Mouse (Mus musculus) kidney, embryonic 15.5 days (tissue): ENCODE measurements at regions not wholly inside any gene's neighbourhood (a gene's known extent, or its start where the extent isn't known, plus 50 kb on each side); places are given as distances from the start of the nearest gene placed in this dataset.

ENCODE experiments used
- ATAC-seq: fragments of 200-750 bp; cut with Nextera tagmentation; replicated peaks from 2 replicates; pipeline ENCODE4 v1.8.0; 2017; ENCODE audit warnings: moderate TSS enrichment; ENCODE audit not compliant: low FRiP score
- H3K27ac ChIP-seq: fragments of 300-500 bp; sonication (generic); 2 replicates; pipeline ENCODE4 v1.5.1; 2015; ENCODE audit warnings: mild to moderate bottlenecking, inconsistent platforms
- H3K27me3 ChIP-seq: fragments of 300-500 bp; sonication (generic); 2 replicates; pipeline ENCODE4 v1.6.1; 2015; ENCODE audit warnings: inconsistent platforms
- H3K36me3 ChIP-seq: fragments of 300-500 bp; sonication (generic); 2 replicates; pipeline ENCODE4 v1.6.1; 2015; ENCODE audit warnings: inconsistent platforms
- H3K4me1 ChIP-seq: fragments of 300-500 bp; sonication (generic); 2 replicates; pipeline ENCODE4 v1.6.1; 2015; ENCODE audit warnings: inconsistent platforms
- H3K4me2 ChIP-seq: fragments of 300-500 bp; sonication (generic); 2 replicates; pipeline ENCODE4 v1.6.1; 2015; ENCODE audit warnings: moderate library complexity, mild to moderate bottlenecking, inconsistent platforms
- H3K4me3 ChIP-seq: fragments of 300-500 bp; sonication (generic); replicated peaks from 2 replicates; pipeline ENCODE4 v1.5.1; 2015; ENCODE audit warnings: mild to moderate bottlenecking, inconsistent platforms
- H3K9ac ChIP-seq: fragments of 300-500 bp; sonication (generic); 2 replicates; pipeline ENCODE4 v1.6.1; 2015; ENCODE audit warnings: mild to moderate bottlenecking, inconsistent platforms
- H3K9me3 ChIP-seq: fragments of 300-500 bp; sonication (generic); replicated peaks from 2 replicates; pipeline ENCODE4 v1.6.1; 2016; ENCODE audit warnings: inconsistent platforms
- WGBS: fragments of 180-500 bp; shearing (Covaris S2); methylation state at CpG from one replicate; pipeline ENCODE4 v1.1.7; 2015; ENCODE audit warnings: mixed read lengths; 5-methylcytosine and 5-hydroxymethylcytosine counted together

DNA sequence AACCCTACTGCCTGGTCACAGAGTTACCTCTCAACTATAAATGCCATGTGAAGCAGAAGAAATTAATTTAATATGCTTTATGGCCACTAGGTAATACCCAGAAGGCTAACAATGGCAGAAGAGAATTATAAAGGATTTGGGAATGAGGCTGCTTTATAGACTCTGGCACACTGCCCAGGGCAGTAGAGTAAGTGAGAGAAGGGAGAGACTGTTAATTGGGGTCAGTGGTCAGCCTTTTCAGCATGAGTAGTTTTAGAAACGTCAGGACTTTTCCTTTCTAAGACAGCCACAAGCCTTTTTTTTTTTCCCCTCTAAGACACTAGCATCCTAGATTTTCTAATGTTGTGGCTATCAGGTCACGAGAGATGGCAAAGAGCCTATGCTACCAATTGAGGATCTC is 136.6 kb downstream of the Kcna5 start:
- Histone ChIP-seq H3K27me3 (peaks cover 25% of the 10 kb centered on the region; the same call in 1 of the 2 replicates), H3K9ac (no peak overlapping the region), H3K36me3 (no peaks in the 10 kb centered on the region), H3K4me1 (peaks cover 33% of the 10 kb centered on the region), H3K27ac (peak overlapping the region; percentile 22), H3K9me3 (no peaks in the 10 kb centered on the region), H3K4me2 (no peak overlapping the region), H3K4me3 (no peak overlapping the region)
- 0 out of 2 replicates have a peak, but pooled peaks have one; percentile 27 for ATAC-seq
- WGBS, result 11% methylated on average over 2 of the region's 2 CpGs

DNA sequence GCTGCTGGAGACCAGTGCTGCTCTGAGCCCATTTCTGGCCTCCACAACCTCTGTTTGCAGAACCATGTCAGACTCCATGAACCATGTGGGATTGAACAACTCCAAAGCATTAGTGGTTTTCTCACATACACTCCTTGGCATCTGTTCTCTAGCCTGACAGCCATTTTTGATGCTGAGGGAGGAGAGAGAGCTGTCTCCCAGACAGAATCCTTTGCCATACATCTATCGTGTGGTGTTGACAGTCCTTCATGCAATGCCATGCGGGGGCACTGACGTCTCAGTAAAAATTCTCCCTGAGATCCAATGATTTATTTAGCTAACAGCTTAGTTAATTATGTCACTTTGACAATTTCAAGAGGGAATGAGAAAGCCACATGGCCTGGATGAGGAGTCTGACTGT is 140.2 kb downstream of the Kcna5 start:
- H3K9me3 ChIP-seq, result no peaks in the 10 kb centered on the region
- H3K4me1 ChIP-seq, result peaks cover 23% of the 10 kb centered on the region
- 52% methylated on average over 3 of the region's 3 CpGs for WGBS

DNA sequence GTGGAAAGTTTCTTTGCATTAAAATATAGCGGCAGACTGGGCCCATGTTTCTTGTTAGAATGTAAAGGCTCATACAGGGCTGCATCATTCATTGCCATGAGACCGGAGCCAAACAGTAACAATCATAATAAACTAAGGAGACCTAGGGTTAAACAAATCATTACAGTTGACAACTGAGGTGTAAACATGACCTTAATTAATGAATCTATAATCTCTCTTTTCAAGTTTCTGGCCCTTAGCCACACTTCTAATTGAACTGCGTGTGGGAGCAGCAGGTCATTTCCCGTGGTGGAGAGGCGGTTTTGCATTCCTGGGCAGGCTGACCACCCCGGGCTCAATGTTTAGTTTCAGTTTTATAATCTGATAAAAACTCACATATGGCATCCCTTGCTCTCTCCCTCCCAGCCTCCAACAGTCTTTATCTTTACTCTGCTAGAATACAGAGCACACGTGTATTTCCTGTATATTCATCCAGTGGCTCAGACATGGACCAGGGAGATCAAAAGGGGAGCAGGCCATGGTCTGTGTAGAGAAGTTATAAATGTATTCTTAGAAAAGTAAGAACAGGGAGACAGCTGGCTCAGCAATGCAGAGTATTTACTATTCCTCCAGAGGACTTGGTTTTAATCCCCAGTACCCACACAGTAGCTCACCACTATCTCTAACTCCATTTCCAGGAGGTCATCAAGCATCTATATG is 141.0 kb downstream of the Kcna5 start:
- Histone ChIP-seq H3K4me1 (peaks cover 23% of the 10 kb centered on the region), H3K27me3 (peaks cover 28% of the 10 kb centered on the region), H3K4me3 (no peak overlapping the region), H3K9me3 (no peaks in the 10 kb centered on the region), H3K36me3 (no peaks in the 10 kb centered on the region), H3K27ac (peak overlapping the region; percentile 15; the same call in 1 of the 2 replicates), H3K9ac (no peak overlapping the region), H3K4me2 (peak overlapping the region; percentile 21)
- ATAC-seq, result peak; percentile 66; the same call in 1 of the 2 replicates
- WGBS, result 13% methylated on average over 7 of the region's 7 CpGs

More for the DNA sequence above, 140.2 kb downstream of the Kcna5 start:
- Histone ChIP-seq H3K27me3 (peaks cover 34% of the 10 kb centered on the region), H3K4me2 (no peak overlapping the region), H3K4me3 (no peak overlapping the region), H3K27ac (no peak overlapping the region), H3K9ac (no peak overlapping the region), H3K36me3 (no peaks in the 10 kb centered on the region)
- no peak for ATAC-seq

DNA sequence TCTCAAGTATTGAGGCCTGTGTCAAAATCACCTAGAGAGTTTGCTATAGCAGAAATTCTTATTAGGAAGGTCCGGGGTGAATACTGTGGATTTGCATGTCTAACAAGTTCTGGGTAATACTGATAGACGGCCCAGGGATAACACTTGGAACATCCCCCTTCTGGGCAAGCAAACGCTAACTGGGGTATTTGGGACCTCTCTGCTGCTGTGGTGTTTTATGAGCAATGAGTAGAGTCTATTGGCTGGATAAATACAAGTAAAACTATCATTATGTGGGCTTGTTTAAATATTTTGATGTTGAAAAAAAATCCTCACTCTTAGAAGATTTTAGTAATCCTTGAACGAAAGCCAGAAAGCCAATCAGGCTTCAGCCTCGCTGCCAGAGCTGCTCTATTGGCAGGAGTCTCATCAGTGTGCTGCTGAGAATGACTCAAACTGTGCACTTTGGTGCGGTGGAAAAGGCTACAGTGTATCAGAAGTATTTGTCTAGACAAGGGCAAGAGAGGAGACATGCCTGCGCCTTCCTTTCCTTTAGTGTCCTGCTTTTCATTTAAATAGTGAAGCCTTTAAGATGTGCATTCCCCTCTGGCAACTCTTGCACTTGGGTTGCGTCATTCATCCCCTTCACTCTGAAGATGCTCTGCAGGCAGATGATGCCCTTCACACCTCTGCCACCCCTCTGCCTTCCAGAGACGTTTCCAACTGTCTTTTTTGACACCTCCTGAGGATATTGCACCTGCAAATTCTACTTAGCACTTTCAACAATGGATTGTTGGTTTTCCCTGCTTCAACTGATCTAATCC is 150.8 kb downstream of the Kcna5 start:
- ATAC-seq, result no peak
- H3K4me3 ChIP-seq, result no peak overlapping the region
- no peak overlapping the region for H3K4me2 ChIP-seq
- H3K9me3 ChIP-seq, result no peaks in the 10 kb centered on the region
- 62% methylated on average over 9 of the region's 9 CpGs for WGBS
- H3K27ac ChIP-seq, result no peak overlapping the region
- H3K4me1 ChIP-seq, result no peaks in the 10 kb centered on the region
- no peak overlapping the region for H3K9ac ChIP-seq
- no peaks in the 10 kb centered on the region for H3K36me3 ChIP-seq
- peaks cover 31% of the 10 kb centered on the region for H3K27me3 ChIP-seq

DNA sequence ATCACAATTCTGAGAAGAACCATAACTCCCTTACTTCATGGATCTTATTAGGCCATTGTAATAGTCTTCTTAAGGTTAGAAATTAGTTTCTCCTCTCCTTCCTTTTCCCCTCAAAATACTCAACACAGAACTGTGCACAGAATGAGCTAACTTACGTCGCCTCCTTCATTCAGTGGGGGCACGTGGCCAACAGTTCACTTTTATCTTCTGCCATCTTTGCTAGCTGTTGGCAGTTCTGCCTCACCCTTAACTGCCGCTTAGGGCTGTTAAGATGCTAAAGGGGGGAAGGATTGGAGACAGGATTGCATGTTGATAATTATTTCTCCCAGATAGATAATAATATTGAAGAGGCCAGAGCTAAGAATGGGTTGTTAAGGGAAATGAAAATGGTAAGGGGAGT is 158.0 kb downstream of the Kcna5 start:
- H3K27me3 ChIP-seq, result peaks cover 14% of the 10 kb centered on the region
- H3K4me3 ChIP-seq, result no peak overlapping the region
- no peak for ATAC-seq
- H3K9me3 ChIP-seq, result no peaks in the 10 kb centered on the region
- 77% methylated on average over 4 of the region's 4 CpGs for WGBS
- no peak overlapping the region for H3K4me2 ChIP-seq
- no peak overlapping the region for H3K9ac ChIP-seq
- no peak overlapping the region for H3K27ac ChIP-seq
- no peaks in the 10 kb centered on the region for H3K36me3 ChIP-seq
- peaks cover 8% of the 10 kb centered on the region; the same call in 1 of the 2 replicates for H3K4me1 ChIP-seq

DNA sequence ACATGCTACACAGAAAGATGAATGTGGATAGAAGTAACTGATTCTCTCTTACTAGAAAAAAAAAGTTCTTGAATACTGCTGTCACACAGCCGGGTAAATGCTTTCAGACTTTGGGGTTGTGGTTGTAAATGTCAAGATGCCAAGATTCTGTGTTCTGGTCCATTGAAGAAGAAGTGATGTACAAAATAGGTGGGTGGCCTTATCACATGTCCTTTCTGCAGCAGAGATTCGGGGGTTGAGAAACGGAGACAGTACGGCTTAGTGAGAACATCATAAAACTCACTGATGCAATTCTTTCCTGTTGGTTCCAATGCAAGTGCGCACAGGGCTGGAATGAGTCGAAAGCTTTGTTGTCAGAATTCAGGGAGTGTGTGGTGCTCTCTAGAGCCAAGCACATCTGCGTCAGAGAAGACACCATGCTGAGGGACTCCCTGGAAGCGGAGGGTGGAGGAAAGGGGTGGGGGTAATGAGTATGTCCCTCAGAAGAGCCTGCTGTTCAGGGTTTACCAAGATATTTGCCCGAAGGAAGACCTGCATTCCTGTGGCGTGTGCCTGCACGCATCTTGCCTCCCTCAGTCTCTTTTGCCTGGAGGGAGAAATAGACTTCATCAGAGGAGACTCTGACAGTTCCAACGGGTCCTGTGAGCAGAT is 160.1 kb downstream of the Kcna5 start:
- no peaks in the 10 kb centered on the region for H3K36me3 ChIP-seq
- peak overlapping the region; percentile 51; the same call in 1 of the 2 replicates for H3K27ac ChIP-seq
- H3K4me1 ChIP-seq, result peaks cover 8% of the 10 kb centered on the region; the same call in 1 of the 2 replicates
- H3K27me3 ChIP-seq, result peaks cover 7% of the 10 kb centered on the region
- 31% methylated on average over 12 of the region's 12 CpGs for WGBS
- ATAC-seq, result peak; percentile 75
- no peaks in the 10 kb centered on the region for H3K9me3 ChIP-seq
- peak overlapping the region; percentile 34; the same call in 1 of the 2 replicates for H3K4me2 ChIP-seq
- H3K9ac ChIP-seq, result no peak overlapping the region
- no peak overlapping the region for H3K4me3 ChIP-seq

DNA sequence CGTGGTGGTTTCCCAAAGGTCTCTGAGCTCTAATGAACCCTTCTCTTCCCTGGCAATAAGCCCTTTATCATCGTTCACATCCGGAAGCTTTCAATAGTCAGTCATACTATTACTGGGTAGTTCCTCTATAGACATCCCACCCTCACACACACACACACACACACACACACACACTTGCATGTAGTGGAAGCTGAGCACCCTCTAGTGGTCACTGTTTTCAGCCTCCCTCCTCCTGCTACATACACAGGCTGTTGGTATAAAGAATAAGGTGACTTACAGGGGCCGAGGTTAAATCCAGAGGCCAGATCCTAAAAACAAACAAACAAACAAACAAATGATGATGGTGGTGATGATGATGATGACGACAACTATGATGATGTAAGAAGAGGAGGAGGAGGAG is 163.2 kb downstream of the Kcna5 start:
- Histone ChIP-seq H3K4me2 (no peak overlapping the region), H3K4me3 (no peak overlapping the region), H3K9ac (no peak overlapping the region), H3K27me3 (peaks cover 7% of the 10 kb centered on the region), H3K4me1 (peaks cover 8% of the 10 kb centered on the region; the same call in 1 of the 2 replicates), H3K9me3 (no peaks in the 10 kb centered on the region), H3K27ac (no peak overlapping the region), H3K36me3 (no peaks in the 10 kb centered on the region)
- WGBS, result 59% methylated on average over 5 of the region's 5 CpGs
- ATAC-seq, result no peak

DNA sequence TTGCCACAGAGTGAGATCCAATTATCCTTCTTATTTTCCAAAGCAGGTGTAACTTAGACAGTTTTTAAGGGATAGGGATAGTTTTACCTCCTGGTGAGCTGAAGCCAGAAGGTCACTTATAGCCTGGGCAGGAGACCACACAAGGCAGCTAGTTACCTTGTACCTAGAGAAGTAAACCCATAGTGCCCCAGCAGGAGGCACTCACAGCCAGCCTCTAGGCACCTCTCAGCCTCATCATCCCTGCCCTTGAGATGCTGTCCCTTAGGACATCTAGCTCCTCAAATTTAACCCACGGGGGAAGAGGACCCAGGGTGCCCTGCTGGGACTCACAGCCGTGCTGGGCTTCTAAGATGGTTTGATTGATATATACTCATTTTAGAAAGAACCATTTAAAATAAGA is 163.7 kb downstream of the Kcna5 start:
- H3K4me1 ChIP-seq, result peaks cover 8% of the 10 kb centered on the region; the same call in 1 of the 2 replicates
- H3K27ac ChIP-seq, result no peak overlapping the region
- H3K9me3 ChIP-seq, result no peaks in the 10 kb centered on the region
- no peak overlapping the region for H3K4me3 ChIP-seq
- H3K27me3 ChIP-seq, result peaks cover 7% of the 10 kb centered on the region
- 84% methylated on average over 2 of the region's 2 CpGs for WGBS
- H3K9ac ChIP-seq, result no peak overlapping the region
- no peaks in the 10 kb centered on the region for H3K36me3 ChIP-seq
- ATAC-seq, result no peak
- H3K4me2 ChIP-seq, result no peak overlapping the region

DNA sequence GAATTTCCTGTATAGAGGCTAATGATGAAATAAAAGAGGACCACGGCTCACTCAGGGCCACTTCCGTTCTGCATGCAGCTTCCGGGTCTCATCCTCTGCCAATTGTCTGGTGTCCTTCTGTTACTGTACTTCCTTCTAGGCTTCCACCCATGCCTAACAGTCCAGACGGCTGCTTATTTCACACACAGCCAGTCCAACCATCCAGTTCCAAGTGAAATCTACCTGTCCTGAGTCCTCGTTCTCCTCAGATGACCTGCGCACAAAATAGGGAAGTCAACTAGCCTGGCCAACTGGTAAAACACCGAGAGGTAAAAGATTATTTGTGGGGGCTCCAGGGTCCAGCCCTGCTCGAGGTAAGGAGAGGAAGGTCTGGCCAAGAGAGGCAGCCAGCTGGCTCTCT is 169.7 kb downstream of the Kcna5 start:
- WGBS, result 89% methylated on average over 8 of the region's 8 CpGs

DNA sequence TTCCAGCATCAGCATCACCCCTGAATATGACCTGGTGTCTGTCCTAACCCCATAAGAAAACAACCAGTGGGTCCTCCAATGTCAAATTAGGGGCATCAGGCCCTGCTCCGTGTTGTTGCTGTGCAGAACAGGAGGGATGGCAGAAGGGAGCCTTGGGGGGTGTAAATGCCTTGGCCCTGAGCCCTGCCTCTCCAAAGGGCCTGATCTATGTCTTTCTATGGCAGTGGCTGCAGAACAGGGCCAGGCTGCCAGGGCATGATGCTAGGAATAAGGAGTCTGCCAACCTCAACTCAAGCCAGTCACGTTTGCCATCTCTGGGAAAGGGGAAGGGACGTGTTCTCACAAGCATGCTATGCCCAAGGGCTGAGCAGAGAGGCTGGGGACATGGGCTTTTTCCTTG is 172.9 kb downstream of the Kcna5 start:
- Histone ChIP-seq H3K27ac (no peak overlapping the region), H3K4me2 (no peak overlapping the region), H3K9me3 (no peaks in the 10 kb centered on the region), H3K4me3 (no peak overlapping the region), H3K9ac (no peak overlapping the region), H3K27me3 (no peaks in the 10 kb centered on the region), H3K4me1 (no peaks in the 10 kb centered on the region), H3K36me3 (no peaks in the 10 kb centered on the region)
- no peak for ATAC-seq
- WGBS, result 73% methylated on average over 3 of the region's 3 CpGs

More for the DNA sequence above, 169.7 kb downstream of the Kcna5 start:
- Histone ChIP-seq H3K27ac (no peak overlapping the region), H3K36me3 (no peaks in the 10 kb centered on the region), H3K4me2 (no peak overlapping the region), H3K9ac (no peak overlapping the region), H3K27me3 (no peaks in the 10 kb centered on the region), H3K9me3 (no peaks in the 10 kb centered on the region), H3K4me1 (no peaks in the 10 kb centered on the region), H3K4me3 (no peak overlapping the region)
- no peak for ATAC-seq

DNA sequence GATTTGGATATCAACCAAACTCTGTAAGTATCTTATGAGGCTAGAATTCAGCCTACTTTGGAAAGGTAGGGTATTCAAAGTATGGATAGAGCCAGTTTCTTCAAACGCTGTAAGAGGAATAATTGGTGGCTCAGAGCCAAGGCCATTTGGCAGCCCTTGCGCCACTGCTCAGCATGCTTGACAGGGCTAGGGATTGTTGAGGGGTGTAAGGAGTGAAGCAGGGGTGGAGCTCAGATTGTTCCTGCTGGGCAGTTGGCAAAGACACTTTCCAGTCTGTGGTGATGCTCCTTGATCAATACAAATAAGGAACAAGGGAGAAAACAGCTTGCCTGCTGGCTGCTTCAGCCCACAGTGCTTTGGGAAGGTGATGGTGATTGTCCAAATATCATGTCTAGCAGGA is 181.9 kb downstream of the Kcna5 start:
- Histone ChIP-seq H3K9ac (no peak overlapping the region), H3K4me3 (no peak overlapping the region), H3K27ac (no peak overlapping the region), H3K4me1 (no peaks in the 10 kb centered on the region), H3K36me3 (no peaks in the 10 kb centered on the region), H3K9me3 (no peaks in the 10 kb centered on the region), H3K4me2 (no peak overlapping the region), H3K27me3 (no peaks in the 10 kb centered on the region)
- no peak for ATAC-seq
- whole genome bisulfite sequencing, result 26% methylated on average over 2 of the region's 2 CpGs

DNA sequence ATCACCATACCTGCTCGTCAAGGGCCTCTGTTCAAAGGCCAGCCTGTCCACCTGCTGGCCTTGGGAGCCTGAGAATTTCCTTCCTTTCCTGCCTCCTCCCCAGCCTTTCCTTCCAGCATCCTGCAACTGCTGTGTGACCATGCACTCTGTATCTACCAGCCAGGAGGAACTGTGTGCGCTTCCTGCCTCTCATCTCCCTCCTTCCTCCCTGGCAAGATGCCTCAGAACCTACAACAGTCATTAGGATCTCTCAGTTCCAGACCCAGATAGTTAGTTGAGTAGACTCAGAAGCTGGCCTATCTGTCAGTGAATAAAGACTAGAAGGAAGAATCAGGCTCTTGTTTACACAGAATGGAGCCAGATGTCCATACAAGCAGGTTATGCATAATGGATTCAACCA is 183.8 kb upstream of the Ntf3 start:
- WGBS, result 64% methylated on average over 2 of the region's 2 CpGs
- no peak overlapping the region for H3K4me3 ChIP-seq
- H3K27me3 ChIP-seq, result no peaks in the 10 kb centered on the region
- H3K27ac ChIP-seq, result no peak overlapping the region
- H3K36me3 ChIP-seq, result no peaks in the 10 kb centered on the region
- ATAC-seq, result no peak
- no peaks in the 10 kb centered on the region for H3K4me1 ChIP-seq
- no peaks in the 10 kb centered on the region for H3K9me3 ChIP-seq
- no peak overlapping the region for H3K9ac ChIP-seq
- H3K4me2 ChIP-seq, result no peak overlapping the region
